Mouse (Mus musculus) right cerebral cortex, adult 18-20 months (tissue): Measurements from ENCODE around the gene Gnaq.
"Not testable (repeated sequence)": the region's sequence is repeated elsewhere in the genome, so short reads cannot be mapped to it uniquely, and the experiment has no call there.

Experiments used
- DNase-seq: peaks from one replicate; pipeline ENCODE4 v3.0.0; 2022; ENCODE audit warnings: mixed read lengths

The Gnaq gene

GRCm38 (mm10) chr19:16132791-16132864 is at the start of gene Gnaq:
Gene Gnaq (plus strand): TSS chr19:16132831.
- DNase-seq: no peak

GRCm38 (mm10) chr19:16083981-16084630 is 48.5 kb upstream of the Gnaq start:
- DNase-seq: not testable (repeated sequence)

DNA sequence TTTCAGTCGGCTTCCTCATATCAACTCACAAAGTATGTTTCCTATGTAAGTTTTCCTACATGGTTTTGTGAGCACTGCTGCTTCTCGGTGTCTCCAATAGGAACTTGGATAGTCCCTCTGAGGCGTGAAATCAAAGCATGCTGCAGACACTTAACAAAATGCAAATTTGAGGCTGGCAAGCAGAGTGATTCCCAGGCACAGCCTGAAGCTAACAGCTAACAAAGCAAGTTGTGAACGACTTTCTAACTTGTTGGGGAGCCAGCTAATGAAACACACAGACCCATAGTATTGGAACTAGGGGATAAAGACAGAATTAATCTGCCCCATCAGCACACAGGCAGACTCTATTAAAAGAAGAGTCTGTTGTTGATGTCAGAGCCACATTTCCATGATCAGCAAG is 47.4 kb upstream of the Gnaq start:
- no peak for DNase-seq

DNA sequence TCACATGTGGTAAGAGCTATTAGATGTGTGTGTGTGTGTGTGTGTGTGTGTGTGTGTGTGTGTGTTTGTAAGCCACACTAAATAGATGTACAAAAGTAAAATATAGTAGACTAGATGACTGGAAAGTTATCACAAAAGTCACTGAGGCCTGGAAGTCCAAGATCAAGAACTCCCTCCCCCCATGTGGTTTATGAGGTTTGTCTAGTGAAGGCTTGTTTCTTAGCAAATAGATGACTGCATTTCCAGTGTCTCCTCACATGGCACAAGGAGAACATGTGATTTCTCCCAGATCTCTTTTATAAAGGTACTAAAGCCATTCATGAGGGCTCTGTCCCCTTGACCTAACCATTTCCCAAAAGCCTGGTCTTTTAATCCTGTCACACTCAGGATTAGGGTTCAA is 46.5 kb upstream of the Gnaq start:
- DNase-seq: no peak

- no peak for DNase-seq
Measured at GRCm38 (mm10) chr19:16086581-16086980, 46.0 kb upstream of the Gnaq start.

DNA sequence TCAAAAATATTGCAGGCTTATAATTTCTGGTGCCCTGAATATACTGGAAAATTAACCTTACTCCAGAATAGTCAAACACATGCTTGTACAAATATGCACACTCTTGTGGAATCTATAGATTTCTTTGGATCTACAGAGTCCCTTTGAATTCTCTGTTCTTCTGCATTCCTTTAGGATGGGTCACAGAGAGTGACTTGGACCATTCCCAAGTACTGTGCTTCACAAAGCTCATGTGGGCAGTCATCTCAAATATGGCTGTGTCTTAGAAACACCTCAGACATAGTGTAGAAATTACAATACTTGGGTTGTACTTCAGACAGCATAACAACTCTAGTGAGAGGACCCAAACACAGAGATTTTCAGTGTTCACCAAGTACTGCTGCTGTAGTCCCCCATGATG is 45.2 kb upstream of the Gnaq start:
- no peak for DNase-seq

DNA sequence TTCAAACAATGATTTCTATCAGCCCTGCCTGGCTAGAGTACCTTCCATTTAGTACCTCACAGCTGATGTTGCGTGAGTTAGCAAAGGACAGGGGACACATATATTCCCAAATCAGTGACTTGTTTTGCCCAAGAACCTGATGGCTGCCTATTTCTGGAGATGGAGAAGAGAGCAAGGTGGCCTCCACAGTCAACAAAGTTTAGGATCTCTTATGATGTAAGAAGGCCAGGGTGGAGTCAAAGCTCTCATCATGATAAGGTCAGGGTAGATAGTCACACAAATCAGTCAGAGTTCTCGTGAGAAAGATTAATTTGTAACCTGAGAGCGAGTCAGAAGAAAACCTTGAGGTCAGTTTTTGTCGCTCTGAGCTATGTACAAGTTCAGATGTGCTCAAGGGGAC is 39.0 kb upstream of the Gnaq start:
- DNase-seq: no peak

DNA sequence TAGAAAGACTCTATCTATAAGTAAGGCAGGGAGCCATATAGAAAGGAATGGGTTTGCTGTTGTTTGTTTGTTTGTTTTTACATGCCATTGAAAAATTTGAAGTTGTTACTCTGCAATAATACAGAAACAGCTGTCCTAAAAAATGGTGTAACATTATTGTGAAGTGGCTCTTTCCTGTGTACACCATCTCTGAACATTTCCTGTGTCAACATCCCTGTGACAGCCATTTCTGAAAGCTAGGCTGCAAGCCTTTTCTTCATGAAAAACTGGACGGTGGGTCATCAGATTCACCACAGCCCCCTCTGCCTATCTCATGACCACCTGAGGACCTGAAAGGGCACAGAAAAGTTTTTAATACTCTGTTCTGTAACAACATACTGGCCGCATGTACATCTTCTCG is 22.7 kb upstream of the Gnaq start:
- no peak for DNase-seq

DNA sequence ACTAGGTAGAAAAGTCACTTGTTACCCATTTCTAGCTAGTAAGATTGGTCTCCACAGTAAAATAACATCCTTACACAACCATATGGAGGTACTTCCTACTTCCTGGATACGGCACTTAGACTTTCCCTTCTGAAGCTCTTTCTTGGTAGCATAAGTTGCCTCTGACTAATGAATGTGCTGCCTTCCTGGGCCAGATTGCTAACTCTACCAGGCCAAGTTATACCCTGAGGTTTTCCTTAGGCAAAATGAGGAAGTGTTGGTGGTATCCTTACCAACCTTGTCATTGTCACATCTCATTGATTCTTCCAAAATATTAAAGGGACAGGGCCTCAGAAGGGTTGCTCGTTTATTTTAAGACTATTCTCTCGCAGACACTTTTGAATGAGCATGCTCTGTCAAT is 22.0 kb upstream of the Gnaq start:
- no peak for DNase-seq

DNA sequence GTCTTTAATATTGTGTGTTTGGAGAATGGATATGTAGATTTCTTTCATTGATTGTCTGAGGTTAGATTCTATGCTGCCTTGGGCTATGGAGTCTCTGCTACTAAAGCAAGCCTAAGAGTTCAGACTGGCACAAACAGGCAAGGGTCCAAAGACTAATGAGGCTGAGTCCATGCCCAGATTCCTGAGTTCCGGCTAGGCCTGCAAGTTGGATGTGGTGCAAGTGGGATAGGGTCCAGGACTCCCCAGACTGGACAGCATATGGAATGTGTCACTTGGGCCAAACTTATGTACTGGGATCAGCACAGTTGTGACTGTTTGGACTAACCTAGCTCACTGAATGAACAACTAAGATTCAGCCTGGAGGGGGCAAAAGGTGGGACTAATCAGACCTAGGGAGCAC is 19.3 kb upstream of the Gnaq start:
- DNase-seq: peak; percentile 14

DNA sequence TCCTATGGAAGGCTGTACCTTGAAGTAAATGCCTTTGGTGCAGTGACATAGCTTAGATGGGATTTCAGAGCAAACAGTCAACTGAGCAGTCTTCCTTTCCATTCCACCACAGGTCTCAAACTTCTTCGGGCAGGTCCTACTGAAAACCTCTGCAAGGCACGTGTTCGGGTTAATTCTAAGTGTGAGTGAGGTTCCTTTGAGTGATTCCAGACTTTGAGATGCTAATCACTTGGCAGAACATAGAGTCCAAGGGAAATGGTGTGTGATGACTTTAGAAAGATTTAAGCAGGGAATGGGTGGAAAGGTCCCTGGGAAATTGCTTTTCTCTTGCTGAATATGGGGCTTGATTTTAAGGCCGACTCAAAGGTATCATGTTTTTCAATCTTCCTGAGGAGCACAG is 14.2 kb upstream of the Gnaq start:
- DNase-seq: no peak

GRCm38 (mm10) chr19:16121301-16121700 is 11.3 kb upstream of the Gnaq start:
- DNase-seq: no peak

DNA sequence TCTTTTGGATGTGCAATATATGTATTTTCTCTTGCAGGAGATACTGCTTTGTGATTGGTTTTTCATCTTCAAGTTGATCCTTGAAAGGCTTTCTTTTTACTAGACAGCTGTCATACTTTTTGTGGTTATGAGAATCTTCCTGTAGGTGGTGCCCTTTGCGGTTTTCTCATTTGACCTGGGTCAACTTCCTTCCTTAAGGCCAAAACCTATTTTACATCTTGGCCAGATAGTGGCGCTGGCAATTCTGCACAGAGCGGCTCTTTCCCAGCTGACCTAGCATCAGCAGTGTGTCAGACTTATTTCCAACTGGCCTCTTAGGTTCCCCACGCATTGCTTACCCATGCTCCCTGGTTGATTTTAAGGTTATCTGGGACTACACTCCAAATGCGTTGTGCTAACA is 3.9 kb upstream of the Gnaq start:
- no peak for DNase-seq

DNA sequence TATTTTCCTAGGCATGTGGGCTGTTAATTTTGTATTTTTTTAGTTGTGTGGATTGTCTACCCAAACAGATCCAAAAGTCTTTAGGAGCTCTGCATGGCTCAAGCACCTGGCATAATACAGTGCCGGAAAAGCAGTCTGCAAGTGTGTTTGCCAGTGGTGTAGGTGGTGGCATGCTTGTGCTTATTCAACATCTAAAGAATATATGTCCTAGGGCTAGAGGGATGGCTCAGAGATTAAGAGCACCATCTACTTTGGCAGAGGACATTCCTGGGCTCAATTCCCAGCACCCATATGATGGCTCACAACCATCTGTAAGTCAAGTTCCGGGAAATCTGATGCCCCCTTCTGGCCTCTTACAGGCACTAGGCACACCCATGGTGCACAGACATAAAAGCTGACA is 3.5 kb upstream of the Gnaq start:
- no peak for DNase-seq

GRCm38 (mm10) chr19:16130476-16130875 is 2.2 kb upstream of the Gnaq start:
- no peak for DNase-seq

DNA sequence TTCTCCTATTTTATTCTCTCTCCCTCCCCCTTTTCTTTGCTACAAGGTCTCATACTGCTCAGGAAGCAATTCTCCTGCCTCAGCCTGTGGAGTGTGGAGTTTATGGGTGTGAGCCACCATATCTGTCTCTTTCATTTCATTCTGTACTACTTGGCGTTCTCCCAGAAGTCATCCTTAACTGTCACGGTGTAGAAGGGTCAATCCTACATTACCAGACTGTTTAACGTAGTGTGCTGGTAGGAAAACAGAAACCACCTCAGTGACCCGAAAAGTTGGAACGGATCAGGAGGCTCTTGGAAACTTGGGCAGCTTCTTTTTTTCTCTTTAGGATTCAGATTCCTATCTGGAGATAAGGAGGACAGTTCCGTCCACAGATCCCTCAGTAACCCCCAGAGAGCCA is 800 bp upstream of the Gnaq start:
- DNase-seq: no peak

DNA sequence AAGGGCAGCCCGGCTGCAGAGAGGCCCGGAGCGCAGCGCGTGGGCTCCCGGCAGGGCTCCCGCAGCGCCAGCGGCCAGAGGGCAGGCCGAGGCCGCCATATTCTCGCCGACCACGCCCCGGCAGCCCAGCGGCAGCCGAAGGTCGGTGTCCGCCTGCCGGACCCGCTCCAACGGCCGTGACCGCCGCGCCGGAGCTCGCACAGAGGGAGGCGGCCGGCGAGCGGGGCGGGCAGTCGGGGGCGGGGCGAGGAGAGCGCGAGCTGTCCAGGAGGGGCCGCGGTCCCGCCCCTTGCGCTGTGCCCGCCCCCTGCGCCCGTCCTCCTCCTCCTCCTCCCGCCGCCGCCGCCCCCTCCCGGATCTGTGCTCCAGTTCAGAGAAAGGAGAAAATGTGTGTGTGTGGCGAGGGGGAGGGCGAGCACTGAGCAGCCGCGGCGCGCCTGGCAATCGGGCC is 266 bp upstream of the Gnaq start:
- DNase-seq: peak; percentile 92

DNA sequence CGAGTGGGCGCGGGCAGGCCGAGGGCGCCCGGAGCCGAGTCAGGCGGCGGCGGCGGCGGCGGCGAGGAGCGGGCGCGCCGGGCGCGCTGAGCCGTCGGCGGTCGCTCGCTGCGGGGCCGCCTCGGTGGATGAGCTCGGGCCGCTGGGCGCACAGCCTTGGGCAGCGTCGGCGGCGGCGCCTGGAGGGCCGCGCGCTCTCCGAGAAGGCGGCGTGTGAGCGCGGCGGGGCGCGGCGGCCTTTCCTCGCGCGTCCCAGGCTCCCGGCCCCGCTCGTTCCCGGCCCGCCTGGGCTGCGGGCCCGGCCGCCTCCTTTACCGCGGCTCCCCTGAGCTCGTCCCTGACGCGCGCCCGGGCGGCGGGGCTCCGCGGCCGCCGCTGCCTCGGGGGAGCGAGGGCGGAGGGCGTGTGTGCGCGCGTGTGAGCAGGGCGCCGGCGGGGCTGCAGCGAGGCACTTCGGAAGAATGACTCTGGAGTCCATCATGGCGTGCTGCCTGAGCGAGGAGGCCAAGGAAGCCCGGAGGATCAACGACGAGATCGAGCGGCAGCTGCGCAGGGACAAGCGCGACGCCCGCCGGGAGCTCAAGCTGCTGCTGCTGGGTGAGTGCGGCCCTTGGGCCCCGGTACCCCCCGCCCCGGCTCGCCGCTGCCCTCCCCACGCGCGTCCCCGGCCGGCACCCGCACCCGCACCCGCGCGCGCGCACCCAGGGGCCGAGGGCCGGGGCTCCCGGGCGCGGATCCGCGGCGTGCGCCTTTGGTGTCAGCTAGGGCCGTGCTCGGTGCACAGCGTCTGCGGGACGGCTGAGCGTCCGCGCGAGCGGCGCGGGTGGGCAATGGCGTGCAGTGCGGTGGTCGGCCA is 462 bp downstream of the Gnaq start:
- DNase-seq: peak; percentile 72

DNA sequence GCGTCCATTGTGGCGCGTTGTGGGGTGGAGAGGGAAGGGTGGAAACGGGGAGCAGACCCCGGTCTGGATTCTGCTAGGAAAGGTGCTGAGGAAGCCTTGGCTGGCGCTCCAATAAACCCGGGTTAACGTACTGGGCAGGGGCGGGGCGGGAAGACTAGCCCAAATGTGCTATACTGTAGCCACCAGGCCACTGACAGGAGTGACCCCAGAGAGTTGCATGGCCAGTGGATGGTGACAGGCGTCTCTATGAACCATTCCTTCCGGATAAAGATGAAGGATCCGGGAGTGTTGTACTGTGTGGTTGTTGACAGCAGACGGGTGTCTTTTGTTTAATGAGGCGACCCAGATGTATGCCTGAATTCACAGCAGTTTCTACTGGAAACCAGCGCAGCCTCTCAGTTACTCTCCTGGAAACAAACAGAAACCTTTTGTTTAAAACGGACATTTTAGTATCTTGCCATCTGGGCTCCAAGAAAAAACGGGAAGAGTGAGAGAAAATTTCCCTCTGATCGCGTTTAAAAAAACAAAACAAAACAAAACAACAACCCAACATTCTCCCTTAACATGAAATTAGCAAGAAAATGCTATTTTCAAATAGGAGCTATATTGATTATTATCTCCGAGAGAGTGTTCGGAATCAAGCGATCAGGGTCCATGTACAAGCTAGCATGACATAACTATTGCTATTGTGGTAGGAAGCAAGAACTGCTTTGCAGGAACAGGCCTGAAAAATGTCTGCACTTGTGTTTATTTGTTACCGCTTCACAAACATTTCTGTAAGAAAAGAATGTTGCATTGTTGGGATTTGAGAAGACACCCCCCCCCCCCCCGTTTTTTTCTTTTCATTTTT is 1.3 kb downstream of the Gnaq start:
- DNase-seq: no peak

GRCm38 (mm10) chr19:16138064-16138580 is 5.5 kb downstream of the Gnaq start:
- no peak for DNase-seq

DNA sequence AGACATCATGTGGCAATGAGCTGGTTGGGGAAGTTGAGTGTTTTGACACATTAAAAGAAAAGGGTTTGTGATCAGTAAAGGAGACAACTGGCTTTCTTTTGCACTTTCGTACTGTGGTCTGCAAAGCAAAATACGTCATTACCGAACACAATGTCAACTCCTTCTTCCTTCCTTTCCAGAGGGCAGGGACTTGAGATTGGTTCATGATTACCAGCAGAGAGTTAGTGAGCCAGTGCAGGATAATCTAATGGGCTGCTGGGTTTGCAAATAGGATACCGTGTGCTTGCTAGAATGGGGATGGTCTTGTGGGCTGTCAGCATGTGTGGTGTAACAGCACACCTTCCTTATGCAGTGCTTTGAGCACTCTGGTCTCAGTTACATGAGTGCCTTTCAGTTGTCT is 8.1 kb downstream of the Gnaq start:
- no peak for DNase-seq

- DNase-seq: no peak
Measured at GRCm38 (mm10) chr19:16141857-16142256, 9.2 kb downstream of the Gnaq start.

GRCm38 (mm10) chr19:16142990-16143389 is 10.4 kb downstream of the Gnaq start:
- DNase-seq: no peak

DNA sequence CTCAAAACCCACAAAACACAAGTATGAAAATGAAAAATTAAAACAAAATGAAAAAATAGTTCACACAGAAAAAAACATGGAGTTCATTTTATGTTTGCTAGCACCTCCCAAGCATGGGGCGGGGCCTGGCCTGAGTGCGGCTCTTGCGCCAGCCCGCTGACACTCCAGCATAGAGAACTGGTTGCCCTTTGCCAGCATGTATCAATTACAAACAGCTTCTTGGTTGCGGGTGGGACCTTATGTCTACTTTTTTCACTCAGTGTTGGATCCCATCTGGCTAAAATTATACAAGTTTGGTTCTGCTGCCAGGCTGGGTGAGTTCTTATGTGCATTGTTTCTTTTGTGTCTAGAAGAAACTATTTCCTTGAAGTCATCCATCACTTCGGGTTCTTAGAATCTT is 14.8 kb downstream of the Gnaq start:
- no peak for DNase-seq
